Mouse (Mus musculus) retina, embryonic 14.5 days (tissue): ENCODE data around the gene Dennd1b.

Experiments used
- DNase-seq: peaks from one replicate; pipeline ENCODE4 v3.0.0-alpha.2; 2015; ENCODE audit warnings: low spot score

Dennd1b gene

DNA sequence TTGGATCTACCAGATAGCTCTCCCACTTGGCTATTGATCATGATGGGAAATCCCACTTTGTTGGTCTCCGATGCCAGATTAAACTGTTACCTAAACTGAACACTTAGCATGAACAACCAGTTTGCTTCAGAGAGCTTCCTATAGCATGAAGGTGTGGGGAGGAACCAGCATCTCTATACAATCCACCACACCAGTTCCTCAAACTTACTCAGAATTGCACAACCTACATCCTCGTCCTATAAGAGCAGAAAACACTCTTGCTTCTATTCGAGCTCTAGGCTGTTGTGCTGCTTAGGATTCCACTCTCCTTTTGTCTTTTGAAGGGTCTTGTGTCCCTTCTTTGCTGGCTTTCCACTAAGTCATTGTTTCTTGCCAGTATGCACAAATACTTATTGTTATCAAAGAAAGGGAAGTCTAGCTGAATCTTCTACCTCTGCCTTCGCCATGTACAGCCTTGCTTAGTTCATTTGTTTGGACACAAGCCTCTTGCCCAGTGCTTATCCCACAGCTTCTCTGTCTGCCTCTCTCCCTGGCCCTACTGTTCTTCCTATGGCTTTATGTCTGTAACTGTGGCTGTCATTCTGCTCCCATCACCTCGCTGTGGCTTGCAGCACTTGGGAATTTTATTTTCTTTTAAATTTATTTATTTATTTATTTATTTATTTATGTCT lies 52.0 kb downstream of the Dennd1b start:
- no peak for DNase-seq

DNA sequence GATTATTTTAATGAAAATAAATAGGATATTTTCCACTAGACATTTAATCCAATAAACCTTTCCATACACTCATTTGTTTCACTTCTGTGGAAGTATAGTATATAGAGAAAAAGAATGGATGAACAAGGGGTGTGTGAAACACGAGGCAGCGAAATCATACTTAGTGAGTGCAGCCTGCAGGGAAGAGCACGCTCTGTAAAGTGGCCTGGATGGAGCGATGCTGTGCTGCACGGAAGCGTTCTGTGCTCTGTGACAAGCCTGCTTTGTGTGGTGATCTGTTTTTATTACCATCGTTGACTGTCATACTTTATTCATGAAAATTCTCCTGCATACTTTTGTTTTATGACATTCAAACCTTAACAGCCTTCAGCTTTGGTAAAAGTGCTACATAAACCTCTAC lies 58.1 kb downstream of the Dennd1b start:
- peak; percentile 27 for DNase-seq

DNA sequence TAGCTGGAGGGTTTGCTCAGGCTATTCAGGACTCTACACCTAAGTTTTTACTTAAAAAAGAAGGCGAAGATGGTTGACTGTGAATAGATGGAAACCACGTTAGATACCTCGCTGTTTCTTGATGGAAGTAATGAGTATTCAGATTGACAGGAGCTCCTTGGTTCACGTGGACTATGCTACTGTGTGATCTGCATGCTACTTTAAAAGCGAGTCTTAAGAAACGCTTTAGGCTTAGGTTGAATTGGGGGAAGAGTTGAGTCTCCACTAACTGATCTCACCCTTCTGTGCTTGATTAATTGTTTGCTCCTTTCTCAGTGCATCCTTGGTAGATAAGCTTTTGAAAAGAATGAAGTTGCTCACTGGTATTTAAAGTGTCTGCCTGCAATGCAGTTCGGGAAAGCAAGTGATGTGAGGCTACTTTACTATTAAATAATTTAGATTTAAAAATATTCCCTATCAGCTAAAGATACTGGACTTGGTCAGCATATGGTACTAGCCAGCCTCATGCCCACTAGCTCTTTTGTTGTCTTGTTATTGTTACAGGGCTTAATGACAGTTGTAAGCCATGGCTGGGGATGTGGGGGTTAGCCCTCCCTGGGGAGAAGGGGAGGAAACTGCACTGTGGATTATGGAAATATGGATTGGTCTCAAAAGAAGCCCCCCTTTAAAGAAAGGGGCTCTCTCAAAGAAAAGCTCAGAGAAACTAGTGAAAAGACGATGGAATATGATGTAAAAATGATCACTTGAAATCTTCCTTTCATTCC lies 62.8 kb downstream of the Dennd1b start:
- peak; percentile 40 for DNase-seq

DNA sequence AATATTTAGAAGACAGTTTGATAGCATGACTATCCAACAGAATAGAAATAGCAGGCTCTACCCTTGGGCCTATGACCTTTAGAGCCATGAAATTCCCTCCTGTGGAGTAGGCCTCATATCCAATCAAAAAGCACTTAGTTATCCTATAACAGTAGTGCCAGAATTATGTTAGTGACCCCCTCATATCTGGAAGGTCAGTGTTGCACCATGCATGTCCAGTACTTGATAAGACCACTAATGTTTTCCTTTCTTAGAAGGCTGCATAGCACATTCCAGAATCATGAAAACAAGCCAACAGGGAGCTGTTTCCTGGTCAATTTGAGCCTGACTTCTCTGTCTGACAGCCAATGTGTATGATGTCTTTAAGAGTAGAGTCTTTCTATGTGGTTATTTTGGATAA lies 66.3 kb downstream of the Dennd1b start:
- DNase-seq, result no peak

DNA sequence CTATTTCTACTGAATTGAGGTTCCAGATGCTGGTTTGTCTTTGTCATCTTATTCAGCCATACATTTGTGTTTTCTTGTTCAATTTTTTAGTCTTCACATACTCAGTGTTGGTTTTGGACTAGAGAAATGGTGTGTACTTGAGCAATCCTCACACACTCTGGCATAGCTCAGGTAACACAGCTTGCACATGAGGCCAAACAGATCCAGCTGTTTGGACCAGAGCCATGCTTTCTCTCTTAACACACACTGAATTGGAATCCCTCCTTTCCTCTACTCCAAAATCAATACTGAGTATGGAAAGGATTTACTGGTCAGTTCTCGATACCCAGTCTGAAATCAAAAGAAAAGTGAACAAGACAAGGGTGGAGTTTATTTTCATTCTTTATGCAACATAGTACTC lies 69.2 kb downstream of the Dennd1b start:
- DNase-seq, result no peak

DNA sequence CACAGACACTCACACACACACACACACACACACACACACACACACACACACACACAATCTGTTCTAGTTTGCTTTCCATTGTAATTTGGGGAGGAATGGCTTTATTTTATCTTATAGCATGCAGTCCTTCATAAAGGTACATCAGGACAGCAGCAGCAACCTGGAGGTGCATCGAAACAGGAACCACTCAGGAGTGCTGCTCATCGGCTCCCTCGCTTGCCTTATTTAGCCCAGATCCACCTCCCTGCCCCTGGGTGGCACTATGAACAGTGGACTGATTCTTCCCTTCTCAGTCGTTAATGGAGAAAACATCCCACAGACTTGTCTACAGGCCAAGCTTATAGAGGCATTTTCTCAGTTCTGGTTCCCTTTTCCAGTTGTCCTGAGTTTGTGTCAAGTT lies 71.9 kb downstream of the Dennd1b start:
- DNase-seq, result no peak

DNA sequence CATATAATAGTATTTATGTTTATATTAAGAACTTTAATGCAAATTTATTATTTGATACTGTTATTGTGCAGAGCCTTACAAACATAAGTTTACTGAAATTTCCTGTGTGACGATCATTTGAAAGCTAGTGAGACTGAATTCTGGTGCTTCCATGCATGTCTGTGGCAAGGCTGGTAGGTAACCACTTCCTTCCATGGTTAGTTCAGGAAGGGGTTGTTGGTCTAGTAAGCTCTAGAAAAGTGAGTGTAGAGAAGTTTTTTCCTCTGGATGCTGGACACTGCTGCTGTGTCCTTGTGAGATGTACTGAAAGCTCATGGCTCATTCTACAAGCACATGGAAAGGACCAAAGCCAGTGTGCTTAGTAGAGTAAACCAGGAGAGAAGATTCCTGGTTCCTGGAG lies 73.1 kb downstream of the Dennd1b start:
- DNase-seq, result no peak

DNA sequence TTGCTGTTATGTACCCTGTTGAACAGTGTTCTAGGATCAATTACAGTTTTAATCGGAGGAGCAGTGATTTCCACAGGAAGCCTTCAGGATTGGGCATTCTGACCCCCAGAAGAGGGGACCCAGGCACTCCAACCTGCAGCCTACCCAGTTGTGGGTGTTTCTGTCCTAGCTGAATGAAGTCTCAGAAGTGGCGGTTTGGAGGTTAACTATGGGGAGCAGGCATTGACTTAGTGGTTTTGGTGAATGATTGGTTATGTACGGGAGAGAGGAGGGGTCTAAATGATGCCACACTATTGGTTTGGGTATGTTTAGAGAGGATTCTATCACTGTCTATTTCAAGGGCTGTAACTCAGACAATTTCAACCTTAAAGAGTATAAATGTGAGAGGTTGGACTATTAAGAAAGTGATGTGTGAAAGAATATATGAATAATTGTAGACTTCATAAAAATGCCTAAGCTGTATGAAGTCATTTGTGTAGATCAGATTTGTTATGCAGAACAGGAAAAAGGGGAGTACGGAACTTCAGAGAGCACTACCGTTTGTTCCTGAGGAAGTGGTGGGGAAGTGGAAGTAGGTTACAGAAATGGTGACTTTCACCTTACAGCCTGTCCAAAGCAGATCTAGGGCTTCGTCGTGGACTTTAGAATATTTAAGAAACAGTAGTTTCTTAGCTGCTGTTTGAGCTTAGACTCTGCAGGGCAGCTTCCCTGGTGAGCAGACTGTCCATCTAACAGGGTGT lies 73.7 kb downstream of the Dennd1b start:
- no peak for DNase-seq

DNA sequence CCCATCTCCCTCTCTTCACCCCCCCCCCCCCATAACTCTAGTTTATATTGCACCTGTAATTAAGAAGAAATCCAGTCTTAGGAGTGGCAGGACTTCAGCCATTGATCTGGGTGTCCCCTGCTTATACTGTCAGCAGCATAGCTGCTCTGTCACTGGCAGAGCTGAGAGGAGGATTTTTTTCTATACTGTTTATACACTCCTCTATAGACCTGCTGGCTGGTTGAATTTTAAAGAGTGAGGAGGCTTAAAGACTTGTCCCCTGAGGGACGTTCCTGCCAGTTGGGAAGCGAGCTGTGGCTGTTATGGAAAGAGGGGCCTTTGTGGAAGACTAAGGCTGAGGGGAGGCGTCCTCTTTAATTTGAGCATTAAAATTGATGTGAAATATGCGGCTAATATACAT lies 74.8 kb downstream of the Dennd1b start:
- no peak for DNase-seq

DNA sequence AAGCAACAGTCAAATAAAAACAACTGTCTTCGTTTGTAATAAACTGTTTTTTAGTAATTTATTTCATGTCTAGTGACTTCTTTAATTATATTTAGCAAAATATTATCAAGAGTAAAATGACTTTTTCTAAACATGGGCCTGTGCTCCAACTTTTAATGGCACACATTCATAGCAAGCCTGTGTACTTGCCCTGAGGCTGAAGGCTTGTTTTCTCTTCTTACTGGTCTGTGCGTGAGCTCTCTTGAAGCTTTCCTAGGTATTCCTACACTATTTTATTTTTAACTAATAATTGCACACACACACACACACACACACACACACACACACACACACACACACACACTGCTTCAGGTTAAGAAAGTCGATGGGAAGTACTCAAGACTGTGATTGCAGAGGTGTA lies 75.4 kb downstream of the Dennd1b start:
- no peak for DNase-seq

DNA sequence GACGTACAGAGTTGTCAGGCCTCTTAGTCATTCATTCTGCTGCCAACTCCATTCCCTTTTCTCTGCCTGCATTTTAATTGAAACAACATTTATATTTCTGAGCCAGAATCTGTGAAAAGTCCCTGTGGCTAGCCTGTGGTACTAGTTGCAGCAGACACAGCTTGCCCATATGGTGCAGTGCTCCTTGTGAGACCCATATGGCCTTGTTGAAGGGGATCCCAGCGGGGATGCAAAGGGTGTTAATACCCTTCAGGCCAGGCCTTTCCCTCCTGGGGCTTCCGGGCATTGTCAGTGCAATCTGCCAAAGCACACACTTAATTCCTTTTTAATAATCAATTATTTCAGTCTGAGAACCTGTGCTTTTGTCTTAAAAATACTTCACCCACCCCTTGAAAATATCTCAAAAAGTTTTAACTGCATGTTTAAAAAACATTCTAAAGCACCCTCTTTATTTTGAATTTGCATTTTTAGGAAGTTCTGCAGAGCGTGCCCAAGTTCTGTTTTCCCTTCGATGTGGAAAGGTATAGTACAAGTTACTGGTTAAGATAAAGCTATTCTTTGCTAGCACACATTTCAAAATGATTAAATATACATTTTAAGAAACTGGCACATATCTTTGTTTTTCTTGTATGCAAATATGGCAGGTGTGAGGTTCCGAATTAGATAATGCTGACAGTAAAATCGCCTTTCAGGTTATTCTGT lies 76.4 kb downstream of the Dennd1b start:
- DNase-seq, result peak; percentile 40

DNA sequence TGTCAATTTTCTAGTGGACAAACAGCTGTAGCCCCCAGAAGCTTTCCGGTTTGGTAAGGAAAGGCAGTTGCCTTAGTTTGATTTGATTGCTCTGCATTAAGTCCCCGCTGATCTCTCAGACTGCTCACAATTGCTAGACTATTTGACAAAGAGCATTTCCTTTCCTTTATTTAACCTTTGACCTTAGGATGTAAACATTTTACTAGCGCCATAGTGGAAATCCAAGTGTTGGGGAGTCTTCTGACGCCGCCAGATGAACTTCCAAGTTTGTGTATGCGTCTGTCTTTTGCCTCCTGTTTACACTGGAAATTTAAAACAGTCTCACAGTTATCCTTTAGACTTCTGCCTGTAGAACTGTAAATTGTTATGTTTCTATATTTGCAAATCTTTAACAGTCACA lies 85.8 kb downstream of the Dennd1b start:
- DNase-seq, result no peak

DNA sequence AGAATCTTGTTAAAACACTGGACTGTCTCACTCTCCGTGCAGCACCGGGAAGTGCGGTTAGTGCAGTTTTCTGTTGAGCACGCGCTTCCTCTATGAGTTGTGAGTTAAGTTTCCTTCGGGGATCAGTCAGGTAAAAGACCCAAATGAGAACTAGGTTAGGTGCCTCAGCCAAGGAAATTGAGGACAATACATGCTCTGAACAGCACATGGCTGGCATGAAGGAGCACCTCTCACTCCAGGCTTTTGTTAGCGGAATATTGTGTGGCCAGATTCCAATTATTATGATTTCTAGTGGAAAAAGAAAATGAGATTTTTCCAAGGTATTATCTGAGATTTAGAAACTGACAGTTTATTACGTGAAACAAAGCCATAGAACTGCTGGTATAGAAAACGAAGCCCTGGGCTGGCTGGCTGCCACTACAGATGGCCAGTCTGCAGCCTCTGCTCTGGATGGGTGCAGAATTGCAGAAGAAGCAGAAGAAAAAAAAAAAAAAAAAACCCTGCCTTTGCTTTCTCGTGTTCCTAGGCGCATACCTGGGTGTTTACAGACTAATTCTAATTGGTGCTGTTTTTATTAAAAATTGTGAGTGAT lies 86.7 kb downstream of the Dennd1b start:
- no peak for DNase-seq

DNA sequence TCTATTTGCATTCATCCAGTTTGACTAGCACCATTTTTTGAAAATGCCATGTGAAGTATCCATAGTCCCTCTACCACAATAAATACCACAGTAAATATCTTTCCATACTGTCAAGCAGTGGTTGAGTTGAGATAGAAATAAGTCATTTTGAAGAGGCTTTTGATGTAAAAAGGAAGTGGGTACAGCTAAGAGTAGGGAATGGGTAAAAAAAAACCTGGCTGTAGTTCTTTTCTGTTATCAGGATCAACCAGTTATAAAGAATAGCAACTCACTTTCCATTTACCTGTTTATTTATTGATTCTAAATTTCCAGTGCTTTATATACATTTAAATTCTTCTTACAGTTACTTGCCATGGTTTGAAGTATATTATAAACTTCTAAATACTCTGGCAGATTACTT lies 89.8 kb downstream of the Dennd1b start:
- DNase-seq, result no peak

DNA sequence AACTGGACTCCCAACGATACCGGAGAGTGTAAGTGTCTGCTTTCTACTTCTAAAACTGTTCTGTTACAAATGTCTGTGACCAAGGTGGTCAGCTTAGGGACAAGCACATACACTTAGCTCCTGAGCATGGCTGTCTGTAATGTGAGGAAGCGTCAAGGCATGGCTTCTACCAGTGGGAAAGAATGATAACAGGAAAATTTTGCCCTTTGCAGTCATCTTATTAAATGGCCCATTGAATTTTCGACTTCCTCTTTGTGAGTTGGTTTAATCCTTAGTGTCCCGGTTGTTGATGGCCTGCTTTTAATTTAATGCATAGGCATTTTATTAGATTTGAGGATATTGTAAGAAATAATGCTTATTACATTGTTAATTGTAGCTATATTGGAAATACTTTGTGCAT lies 97.1 kb downstream of the Dennd1b start:
- no peak for DNase-seq

DNA sequence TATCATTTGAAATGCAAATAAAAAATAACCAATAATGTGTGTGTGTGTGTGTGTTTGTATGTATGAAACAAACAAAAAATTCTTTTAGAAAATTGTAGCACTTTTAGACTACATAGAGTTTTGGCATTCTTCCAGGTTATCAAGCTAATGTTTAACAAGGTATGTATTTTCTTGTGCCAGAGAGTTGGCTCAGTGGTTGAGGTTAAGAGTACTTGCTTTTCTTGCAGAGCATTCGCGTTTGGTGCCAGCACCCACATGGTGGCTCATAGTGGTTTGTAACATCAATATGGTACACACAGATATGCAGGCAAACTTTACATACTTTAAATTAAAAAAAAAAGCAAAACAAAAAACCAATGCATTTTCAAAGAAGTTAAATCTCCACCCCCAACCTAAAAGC lies 101.5 kb downstream of the Dennd1b start:
- DNase-seq, result no peak

DNA sequence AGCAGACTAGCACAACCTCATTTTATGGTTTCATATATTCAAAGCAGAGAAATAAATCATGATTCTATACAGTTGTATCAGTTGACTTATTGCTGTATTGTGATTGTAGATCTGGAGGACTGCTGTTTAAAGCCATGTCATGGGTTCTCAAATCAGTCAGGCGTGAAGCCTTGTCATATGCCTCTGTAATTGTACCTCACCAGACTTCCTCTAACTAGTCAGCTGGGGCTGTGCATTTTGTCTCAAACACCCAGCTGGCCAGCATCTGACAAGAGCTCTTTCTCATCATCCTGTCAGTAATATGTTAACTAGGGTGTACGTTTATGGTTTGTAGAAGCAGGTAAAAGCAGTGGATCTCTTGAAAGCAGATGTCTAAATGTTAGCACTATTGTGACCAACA lies 104.0 kb downstream of the Dennd1b start:
- DNase-seq, result peak; percentile 51

DNA sequence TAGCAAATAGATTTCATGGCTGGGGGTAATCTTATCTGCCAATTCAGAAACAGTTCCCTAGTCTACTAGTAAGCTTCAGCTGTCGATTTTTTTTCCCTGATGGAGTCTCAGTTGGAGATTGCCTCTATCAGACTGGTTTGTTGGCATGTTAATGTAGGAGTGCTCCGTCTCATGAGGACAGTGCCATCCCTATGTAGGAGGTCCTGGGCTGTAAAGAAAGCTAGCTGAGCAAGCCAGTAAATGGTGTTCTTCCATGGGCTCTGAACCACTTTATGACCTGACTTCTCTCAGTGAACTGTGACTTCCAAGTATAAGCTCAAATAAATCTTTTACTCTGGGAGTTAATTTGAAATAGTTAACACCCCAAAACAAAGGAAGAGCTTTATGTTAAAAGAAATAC lies 107.8 kb downstream of the Dennd1b start:
- DNase-seq, result no peak

DNA sequence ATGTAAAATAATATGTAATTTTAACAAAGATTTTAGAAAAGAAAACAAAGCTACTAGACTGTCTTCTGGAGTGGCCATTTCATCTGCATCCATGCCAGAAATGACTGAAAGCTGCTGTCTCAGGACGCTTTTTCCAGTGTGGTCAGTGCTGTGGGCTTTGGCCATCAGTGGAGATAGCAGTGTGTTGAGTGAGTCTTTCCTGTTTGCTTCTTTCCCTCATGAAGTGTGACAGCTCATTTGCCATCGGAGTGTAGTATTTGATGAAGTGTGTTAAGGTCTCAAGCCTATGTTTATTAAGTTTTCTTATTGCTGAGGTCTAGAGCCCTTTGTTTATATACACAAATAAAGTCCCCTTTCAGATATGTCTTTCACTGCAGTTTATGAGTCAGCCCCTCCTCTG lies 112.4 kb downstream of the Dennd1b start:
- no peak for DNase-seq

DNA sequence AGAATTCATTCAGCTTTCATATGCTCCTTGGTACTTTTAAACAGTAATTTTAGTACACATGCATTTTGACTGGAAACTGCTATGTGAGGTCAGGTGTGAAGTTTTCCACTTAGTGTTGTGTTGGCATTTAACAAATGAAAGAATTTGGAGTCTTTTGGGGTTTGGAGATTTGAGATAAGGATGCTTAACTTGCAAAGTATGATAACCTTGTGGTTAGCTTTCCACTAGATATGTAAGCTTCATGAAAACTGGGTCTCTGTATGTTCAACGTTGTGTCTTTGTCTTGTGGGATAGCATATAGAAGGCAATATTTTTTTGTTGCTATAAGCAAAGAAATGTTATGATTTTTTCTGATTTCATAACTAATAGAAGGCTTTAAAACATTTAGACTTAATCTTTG lies 114.8 kb downstream of the Dennd1b start:
- DNase-seq, result no peak

DNA sequence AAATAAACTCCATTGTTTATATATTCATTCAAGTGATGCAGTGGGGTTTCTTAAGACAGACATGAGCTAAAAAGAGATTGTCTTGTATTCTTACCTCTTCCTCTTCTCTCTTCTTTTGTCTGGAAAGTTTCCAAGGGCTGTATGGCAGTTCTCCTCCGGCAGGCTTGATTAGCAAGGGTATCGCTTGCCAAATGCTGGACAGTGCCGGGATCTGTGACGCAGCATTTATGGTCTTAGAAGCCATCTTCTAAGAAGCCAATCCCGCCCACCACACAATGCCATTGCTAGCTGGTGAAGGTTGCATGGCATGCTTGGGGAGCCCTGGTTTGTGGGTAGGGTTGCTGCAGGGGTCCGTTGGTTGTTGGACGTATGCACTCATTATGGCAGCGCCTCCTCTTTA lies 115.8 kb downstream of the Dennd1b start:
- DNase-seq, result peak; percentile 27

DNA sequence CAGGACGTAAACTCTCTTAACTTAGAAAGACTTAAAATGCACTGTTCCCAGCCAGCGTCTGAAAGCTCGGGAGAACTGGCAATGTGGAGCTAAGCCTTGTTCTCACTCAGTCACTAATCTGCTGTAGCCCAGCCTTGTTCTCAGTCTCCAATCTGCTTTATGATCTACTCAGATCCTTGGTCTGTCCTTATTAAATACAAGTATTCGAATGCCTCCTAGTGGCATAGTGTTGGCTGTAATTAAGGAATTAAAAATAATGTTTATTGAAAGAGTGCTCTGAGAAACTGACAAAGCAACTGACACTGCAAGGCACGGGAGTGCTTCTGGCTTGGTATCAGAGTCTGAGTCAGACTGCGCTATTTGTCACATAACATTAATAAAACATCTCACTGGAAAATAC lies 116.3 kb downstream of the Dennd1b start:
- DNase-seq, result peak; percentile 66
